Mouse (Mus musculus) lung, postnatal 10 days (tissue): ENCODE results near the gene Inpp5d.

Experiments used
- DNase-seq: peaks from one replicate; pipeline ENCODE4 v3.0.0; 2021

Gene Inpp5d

DNA sequence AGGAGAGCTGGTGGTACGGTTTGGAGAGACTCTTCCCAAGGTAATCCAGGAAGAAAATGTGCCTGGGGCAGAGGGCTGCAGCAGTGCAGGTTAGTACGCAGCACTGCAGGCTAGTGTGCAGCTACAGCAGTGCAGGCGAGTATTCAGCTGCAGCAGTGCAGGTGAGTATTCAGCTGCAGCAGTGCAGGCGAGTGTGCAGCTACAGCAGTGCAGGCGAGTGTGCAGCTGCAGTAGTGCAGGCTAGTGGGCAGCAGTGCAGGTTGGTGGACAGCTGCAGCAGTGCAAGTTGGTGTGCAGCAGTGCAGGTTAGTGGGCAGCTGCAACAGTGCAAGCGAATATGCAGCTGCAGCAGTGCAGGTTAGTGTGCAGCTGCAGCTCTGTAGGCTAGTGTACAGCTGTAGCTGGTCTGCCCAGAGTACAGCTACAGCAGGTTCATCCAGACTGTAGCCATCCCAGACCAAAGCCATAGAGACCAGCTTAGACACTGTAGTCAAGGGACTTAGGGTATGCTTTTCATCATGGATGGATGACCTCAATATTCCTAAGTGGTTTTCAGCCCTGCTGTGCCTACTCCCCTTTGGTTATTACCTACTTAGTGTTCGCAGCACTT lies 89.7 kb downstream of the Inpp5d start:
- DNase-seq = no peak

DNA sequence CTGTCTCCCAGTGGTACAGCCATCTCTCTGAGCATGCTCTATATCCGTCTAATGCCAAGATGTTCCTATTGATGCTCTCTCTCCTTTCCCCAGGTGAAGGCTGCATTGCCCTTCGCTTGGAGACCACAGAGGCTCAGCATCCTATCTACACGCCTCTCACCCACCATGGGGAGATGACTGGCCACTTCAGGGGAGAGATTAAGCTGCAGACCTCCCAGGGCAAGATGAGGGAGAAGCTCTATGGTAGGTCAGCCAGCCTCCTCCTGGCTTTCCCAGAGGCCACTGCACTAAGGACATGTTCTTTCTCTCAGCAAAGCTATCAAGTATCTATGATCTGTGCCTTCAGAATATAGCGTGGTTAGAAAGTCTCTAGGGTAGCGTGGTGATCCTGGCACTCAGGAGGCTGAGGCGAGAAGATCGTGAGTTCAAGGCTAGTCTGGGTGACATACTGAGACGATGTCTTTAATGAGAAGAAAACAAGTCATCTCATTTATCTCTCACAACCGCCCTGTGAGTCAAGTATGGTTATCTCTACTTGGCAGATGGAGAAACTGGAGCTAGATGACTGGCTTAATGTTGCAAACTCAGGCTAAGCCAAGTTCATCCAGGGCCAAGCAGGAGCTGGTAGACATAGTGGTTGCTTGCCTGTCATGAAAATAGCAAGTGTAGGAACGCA lies 92.0 kb downstream of the Inpp5d start:
- no peak for DNase-seq

DNA sequence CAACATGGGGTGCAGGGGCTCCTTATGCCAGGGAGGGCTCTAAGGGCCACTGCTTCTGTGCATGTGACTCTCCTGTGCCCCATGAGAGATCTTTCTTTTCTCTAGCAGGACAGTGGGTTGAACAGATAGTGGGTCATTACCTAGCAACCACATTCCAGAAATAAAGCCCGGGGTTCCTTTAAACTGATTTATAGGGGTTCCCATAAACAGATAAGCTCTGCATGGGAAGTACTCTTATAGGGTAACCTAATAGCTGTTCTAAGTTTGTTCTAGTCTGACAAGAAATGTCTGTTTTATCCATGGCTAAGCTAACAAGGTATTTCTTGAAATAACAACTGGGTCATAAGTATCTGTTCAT lies 92.5 kb downstream of the Inpp5d start:
- no peak for DNase-seq

DNA sequence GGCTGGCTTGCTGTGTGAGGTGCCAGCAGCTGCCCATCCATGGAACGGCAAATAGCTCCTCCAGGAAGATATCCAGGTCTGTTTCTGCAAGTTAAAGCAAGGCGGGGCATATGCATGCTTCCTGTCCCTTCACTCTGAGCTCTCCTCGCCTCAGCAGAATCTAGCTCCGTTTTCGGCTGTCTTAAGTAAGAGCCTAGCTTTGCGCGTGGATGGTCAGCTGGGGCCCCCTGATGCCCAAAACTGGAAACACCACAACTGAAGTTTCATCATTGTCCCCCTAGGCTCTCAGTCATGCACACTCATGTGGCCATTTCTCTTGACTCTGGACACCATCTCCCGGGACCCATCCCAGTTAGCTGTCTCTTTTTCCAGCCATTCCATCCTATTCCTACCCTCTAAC lies 101.3 kb downstream of the Inpp5d start:
- DNase-seq = peak; percentile 66

DNA sequence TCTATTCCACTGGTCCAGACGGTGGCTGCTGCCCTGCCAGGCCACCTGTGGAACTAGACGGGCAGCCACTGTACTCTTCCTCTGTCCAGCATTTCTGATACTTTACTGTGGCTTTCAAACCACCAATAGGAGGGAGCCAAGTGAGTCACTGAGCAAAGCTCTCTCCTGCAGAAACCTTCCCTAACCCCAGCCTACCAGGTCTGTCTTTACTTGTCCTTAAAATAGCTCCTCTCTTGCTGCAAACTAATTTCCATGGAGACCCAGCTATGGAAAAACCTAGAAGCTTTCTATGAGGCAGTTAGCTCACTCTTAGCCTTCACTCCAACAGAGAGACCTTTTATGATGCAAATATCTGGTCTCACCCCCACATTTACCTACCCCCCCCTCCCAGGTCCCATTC lies 102.0 kb downstream of the Inpp5d start:
- no peak for DNase-seq

DNA sequence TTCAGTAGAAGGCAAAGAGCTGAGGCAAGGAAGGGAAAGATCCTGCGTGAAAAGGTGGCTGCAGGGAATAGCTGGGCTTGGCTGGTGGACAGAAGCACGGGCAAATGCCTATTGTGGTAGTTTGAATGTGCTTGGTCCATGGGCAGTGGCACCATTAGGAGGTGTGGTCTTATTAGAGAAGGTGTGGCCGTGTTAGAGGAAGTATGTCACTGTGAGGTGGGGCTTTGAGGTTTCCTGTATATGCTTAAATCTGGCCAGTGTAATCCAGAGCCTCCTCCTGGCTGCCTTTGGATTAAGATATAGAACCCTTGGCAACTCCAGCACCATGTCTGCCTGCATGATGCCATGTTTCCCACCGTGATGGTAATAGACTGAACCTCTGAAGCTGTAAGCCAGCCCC lies 103.2 kb downstream of the Inpp5d start:
- DNase-seq = no peak

DNA sequence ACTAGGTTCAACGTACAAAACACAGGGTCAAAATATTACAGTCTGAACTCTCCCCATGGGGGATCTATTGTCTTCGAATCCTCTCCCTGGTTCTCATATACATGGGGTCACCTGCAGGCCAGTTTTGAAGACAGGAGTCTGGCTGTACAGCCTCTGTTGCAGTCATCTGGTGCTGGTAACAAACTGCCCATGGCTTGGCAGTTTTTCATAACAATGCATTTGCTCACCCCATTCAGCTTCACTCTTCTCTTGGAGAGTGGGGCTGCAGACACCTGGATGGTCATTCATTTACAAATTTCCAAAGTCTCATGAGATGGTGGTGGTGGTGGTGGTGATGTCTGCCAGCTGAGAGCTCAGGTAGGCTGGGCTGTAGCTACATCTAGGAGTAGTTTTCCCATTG lies 109.0 kb downstream of the Inpp5d start:
- no peak for DNase-seq

DNA sequence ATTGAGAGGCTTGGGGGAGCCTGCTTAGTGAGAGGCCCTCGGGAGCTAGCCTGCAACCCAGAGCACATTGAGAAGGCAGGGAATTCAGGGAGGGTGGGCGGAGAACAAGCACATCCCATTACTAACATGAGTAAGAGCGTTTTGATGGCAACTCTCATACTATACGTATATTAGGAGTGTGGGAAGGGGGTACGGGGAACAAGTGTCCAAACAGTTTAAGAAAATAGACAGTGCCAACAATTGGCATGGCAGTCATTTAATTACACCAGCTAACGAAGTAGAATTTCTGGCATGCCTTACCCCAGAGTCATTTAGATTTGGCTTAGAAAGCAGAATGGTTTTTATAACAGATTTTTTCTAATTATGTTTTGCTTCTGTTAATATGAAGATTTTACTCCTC lies 109.7 kb downstream of the Inpp5d start:
- DNase-seq = no peak

DNA sequence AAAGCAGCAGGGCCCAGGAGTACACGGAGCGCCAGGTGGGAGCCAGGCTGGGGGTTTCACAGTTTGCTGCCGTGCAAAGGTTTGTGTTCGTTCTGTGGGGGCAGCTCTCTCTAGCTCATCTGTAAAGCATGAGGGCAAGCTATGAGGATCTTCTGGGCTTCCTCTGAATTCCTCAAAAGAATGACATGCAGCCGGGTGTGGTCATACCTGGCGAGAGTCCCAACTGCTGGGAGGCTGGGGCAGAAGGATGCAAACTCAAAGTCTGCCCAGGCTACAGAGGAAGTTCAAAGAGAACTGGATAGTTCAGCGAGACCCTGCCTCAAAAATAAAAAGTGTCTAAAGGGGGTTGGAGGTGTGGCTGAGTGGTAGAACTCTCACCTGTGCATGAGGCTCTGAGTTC lies 110.2 kb downstream of the Inpp5d start:
- no peak for DNase-seq

DNA sequence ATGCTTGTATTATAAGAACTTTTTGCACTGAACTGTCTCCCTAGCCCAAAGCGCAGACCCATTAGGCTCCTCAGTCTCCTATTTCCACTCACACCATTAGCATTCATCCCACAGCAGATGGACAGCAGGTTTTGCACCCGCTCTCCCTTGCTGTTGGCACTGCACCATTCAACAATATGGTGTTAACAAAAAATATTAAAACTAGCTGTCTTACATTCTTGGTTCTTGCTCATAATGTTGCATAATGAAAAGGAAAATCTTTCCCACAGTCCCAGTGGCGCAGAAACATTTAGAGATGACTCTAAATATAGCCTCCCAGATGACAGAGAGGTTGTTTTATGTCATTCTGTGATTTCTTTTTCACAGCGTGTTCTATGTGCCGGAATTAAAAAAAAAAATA lies 113.1 kb downstream of the Inpp5d start:
- peak; percentile 29 for DNase-seq

DNA sequence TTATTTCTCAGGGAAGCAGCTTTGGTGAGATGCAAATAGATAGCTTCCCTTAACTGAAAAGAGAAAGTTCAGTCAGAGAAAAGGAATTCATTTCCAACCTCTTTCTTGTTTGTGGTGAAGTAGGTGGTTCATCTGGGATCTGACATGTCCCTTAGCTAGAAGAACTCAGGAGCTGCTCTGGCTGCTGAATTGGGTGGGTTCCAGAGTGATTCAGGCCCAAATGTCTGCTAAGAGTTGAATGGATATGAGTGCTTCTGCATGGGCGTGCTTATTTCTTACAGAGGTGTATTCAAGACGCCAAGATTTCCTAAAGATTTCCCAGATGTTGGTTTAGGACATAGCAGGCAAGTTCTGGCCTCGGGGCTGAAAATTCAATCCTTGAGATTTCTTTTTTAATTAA lies 114.0 kb downstream of the Inpp5d start:
- DNase-seq = no peak

DNA sequence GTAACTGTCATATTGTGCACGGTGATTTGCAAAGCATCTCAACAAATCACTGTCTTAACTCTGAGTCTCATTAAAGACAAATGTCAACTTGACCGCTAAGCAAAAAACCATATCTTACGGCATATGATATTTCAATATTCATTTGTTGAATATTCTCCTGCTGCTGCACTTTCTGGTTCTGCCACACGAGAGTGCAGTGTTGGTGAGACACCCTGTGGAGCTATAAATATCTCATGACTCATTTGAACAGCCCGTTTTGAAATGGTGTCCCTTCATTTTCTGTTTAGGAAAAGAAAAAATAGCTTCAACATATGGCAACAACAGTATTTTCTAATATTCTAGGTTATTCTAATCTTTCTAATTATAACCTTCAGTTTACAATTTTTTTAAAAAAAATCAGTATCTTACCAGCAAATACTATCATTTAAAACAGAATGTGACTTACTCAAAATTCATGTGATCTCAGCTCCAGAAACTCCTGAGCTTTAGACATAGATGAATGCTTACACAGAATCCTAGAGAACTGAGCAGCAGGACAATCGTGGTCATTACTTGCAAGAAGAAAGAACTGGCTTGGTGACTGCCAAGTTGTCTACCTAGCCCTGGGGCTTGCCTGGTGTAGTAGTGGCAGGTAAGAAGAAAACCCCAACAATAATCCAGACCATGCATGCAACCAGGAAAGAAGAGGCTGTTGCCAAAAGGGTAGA lies 120.6 kb downstream of the Inpp5d start:
- no peak for DNase-seq

DNA sequence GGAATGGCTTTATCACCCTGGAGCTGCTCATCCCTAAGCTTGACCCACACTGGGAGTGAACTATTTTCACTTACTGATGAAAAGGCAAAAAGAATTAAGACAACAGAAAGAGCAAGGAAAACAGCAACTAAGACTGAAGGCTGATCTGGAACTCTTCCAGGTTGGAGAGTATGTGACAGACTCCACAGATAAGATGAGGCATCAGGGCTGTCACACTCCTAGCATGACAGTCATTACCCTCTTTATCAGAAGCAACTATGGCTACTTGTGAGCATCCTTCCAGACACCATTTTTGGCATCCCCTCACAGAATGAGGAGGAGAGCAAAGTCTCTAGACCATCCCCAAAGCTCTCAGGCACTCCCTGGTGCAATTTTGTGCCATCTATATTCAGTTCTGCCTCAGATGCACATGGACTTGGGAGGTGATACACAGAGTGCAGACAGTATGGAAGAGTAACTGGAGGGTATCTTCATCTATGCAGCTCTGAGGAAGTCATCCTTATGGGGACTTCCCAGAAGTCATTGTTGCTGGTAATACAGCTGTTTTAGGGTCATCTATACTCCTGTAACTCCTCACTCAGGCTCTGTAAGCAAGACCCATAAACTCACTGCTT lies 129.4 kb downstream of the Inpp5d start:
- DNase-seq = no peak

DNA sequence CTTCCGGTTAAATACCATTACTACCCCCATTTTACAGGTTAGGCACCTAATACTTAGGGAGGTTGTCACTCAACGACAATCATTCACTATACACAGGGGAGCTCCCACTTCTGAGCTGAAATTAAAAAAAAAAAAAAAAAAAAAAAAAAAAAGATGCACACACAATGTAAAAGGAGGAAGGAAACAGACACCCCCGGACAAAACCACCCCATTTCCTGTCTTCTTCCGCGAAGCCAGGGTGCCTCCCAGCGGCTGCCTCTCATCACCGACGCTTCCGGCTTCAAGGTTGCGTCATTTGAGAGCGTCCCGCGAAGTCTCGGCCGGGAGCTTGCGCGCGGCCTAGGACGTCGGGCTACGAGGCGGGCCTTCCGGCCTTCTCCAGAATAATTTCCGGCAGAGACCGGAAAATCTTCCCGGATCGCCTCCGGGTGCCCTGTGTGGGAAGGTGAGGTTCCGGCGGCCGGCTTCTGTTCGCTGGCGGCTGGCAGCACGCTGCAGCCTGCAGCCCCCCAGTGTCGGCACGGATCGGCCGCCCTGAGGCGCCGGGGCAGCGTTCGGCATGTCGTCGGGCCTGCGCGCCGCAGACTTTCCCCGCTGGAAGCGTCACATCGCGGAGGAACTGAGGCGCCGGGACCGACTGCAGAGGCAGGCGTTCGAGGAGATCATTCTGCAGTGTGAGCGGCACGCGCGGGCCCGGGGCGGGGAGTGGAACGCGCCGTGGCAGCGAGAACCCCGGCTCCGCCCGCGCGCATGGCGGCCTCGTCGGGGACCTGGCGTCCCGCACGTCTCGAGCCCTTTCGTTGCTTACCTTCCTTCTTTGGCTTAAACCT lies 135.7 kb downstream of the Inpp5d start, which contains the start of gene Atg16l1:
Gene Atg16l1 (plus strand): TSS at position 230 of the 830 bp plus-strand sequence.
- peak; percentile 96 for DNase-seq

DNA sequence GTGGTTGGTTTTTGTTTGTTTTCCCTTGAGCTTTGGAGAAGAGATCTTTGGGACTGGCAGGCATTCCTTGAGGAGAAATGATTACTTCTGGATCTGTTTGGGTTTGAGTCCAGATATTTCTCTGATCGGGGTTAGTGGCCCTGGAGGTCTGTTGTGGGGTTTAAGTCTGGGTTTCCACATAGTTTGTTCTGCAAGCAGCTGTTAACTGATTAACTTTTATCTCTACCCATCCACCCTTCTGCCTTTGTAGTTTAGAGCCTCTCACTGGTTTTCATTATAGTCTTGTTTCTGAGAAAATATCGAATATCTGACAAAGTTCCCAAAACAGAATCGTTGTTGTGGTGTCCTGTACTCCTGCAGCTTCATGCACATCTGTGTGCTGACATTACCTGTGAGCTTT lies 143.7 kb downstream of the Inpp5d start:
- DNase-seq = no peak

DNA sequence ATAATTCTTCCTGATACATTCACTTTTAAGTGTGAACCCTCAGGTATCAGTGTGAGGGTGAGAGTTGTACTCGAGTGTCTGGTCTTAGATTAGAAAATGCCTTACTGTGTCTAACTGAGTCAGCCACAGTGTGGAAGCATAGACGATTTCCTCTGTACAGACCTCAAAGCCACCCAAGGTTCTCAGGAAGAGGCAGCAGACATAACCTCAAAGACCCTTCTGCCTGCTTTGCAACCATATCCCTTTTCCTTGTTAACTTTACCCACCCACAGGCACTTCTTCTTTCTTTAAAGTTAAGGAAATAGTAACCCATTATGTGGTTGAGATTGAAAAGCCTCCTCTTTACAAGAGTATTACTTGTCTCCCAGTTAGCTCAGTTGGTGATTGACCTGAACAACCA lies 145.6 kb downstream of the Inpp5d start:
- DNase-seq = no peak

DNA sequence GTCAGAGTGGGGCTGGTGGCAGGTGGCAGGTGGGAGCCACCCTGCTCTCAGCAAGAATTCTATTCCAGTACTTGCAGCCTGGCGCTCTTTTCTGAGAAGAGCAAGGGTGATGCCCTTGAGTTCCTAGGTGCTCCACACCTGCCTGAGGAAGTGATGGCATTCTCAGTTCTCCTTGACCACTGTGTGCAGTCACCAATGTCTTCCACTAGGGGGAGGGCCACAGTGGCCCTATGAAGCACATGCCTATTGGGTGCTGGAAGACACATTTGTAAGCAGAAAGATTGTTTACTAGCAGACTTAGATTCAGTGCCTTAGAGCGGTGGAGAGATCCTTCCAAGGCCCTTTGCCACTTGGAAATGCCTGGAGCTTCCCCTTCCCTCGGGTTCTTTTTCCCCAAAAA lies 146.1 kb downstream of the Inpp5d start:
- peak; percentile 19 for DNase-seq

DNA sequence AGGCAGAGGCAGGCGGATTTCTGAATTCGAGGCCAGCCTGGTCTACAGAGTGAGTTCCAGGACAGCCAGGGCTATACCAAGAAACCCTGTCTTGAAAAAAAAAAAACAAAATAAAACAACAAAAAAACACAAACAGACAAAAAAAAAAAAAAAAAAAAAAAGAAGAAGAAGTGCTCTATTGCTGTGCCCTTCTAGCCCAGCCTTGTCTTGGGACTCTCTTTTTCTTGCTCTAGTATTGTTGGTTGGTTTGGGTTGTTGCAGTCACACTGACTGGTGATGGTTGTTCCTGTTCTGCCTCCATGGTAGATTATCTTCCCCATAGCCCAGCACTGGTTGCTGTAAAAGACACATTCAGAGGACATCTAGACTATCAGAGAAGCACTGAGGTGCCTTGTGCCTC lies 149.2 kb downstream of the Inpp5d start:
- DNase-seq = no peak
